Mouse (Mus musculus) brain, embryonic 14.5 days (tissue): Measurements from ENCODE around the gene Cwh43.

Experiments
- CTCF ChIP-seq: fragments of 200-500 bp; IDR thresholded peaks from 2 replicates; pipeline ENCODE4 v1.5.1; 2012; ENCODE audit warnings: inconsistent platforms, mild to moderate bottlenecking, moderate library complexity, borderline replicate concordance; ENCODE audit not compliant: insufficient read depth, insufficient read length; ENCODE audit errors: extremely low read depth
- POLR2A ChIP-seq: fragments of 200-500 bp; IDR thresholded peaks from 2 replicates; pipeline ENCODE4 v1.6.1; 2012; ENCODE audit warnings: mild to moderate bottlenecking, inconsistent platforms, borderline replicate concordance; ENCODE audit not compliant: poor library complexity, insufficient read depth, insufficient read length, severe bottlenecking; ENCODE audit errors: extremely low read depth

DNA sequence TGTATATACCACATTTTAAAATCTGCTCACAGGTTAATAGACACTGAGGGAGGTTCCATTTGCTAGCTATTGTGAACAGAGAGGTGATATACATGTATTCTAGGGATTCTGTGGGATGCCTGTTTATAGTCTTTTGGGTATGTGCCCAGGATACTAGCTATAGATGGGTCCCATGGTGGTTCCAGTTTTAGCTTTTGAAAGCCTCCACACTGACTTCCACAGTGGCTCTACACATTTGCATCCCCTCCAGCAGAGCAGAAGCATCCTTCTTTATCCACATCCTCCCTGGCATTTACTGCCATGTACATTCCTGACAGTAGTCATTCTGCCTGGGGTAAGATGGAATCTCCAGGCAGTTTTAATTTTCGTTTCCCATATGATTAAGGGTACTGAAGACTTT lies 44.4 kb downstream of the Cwh43 start:
- TF ChIP-seq CTCF (no peak), POLR2A (no peak)
